Mouse (Mus musculus) urinary bladder, adult 2 months (tissue): ENCODE results near the gene Napb. TPM values are rescaled to one million over a fixed set of nuclear protein-coding genes. Genes with fewer than 3 reads are reported as not detected.
"Not testable (repeated sequence)": the region's sequence is repeated elsewhere in the genome, so short reads cannot be mapped to it uniquely, and the experiment has no call there.

ENCODE experiments used
- DNase-seq: peaks from one replicate; pipeline ENCODE4 v3.0.0; 2022; ENCODE audit warnings: low spot score
- polyA plus RNA-seq: library from polyadenylated mRNA; depleted of rRNA; stranded (reverse); fragments of >200 nt; gene quantifications from 2 replicates; pipeline ENCODE4 v1.2.3, GENCODE M21; 2012; rRNA removed

Napb gene
- polyA plus RNA-seq = 3.5 and 4.0 TPM in 2 replicates

GRCm38 (mm10) chr2:148732327-148733000 lies at the start of gene Napb:
TSS of gene Napb (minus strand) at chr2:148732467.
- DNase-seq = peak; percentile 81

- DNase-seq = no peak
These were observed 49.4 kb upstream of the Napb start, which contains the start of gene 8030411F24Rik for GRCm38 (mm10) chr2:148781709-148782108. TSS of gene 8030411F24Rik (plus strand) at chr2:148782009.

- not testable (repeated sequence) for DNase-seq
These were observed 39.1 kb upstream of the Napb start, which contains the start of gene Cst11 for GRCm38 (mm10) chr2:148771397-148771796. TSS of gene Cst11 (minus strand) at chr2:148771497.

GRCm38 (mm10) chr2:148763648-148764388 lies 31.6 kb upstream of the Napb start:
- DNase-seq = no peak

GRCm38 (mm10) chr2:148754310-148754846 lies 22.1 kb upstream of the Napb start:
- no peak for DNase-seq

GRCm38 (mm10) chr2:148751893-148752813 lies 19.9 kb upstream of the Napb start:
- DNase-seq = peak; percentile 23

- DNase-seq = no peak
These were observed 17.8 kb upstream of the Napb start, which contains the start of gene Cstl1 for GRCm38 (mm10) chr2:148750058-148750457. TSS of gene Cstl1 (plus strand) at chr2:148750358.

- no peak for DNase-seq
These were observed 11.7 kb upstream of the Napb start for GRCm38 (mm10) chr2:148743846-148744407.

GRCm38 (mm10) chr2:148743001-148743400 lies 10.7 kb upstream of the Napb start:
- DNase-seq = no peak

- DNase-seq = no peak
These were observed 497 bp downstream of the Napb start for GRCm38 (mm10) chr2:148731614-148732326.

GRCm38 (mm10) chr2:148719271-148719995 lies 12.8 kb downstream of the Napb start:
- no peak for DNase-seq

- DNase-seq = no peak
These were observed 15.2 kb downstream of the Napb start for GRCm38 (mm10) chr2:148717072-148717471.

GRCm38 (mm10) chr2:148712326-148712725 lies 19.9 kb downstream of the Napb start:
- DNase-seq = no peak

- DNase-seq = no peak
These were observed 25.1 kb downstream of the Napb start for GRCm38 (mm10) chr2:148707202-148707530.

- no peak for DNase-seq
These were observed 25.7 kb downstream of the Napb start for GRCm38 (mm10) chr2:148706409-148707201.

- no peak for DNase-seq
These were observed 33.7 kb downstream of the Napb start for GRCm38 (mm10) chr2:148698571-148698970.

GRCm38 (mm10) chr2:148690781-148691180 lies 41.5 kb downstream of the Napb start:
- DNase-seq = no peak

GRCm38 (mm10) chr2:148690291-148690690 lies 42.0 kb downstream of the Napb start:
- DNase-seq = no peak
